Mouse (Mus musculus): Measurements from ENCODE around the gene Cdk5rap1. TPM values are rescaled to one million over a fixed set of nuclear protein-coding genes. Genes with fewer than 3 reads are reported as not detected.
"Not testable (repeated sequence)": the region's sequence is repeated elsewhere in the genome, so short reads cannot be mapped to it uniquely, and the experiment has no call there.

Cdk5rap1 gene
- polyA plus RNA-seq, 1 experiment from 2014 or later, result 17.4 TPM

DNA sequence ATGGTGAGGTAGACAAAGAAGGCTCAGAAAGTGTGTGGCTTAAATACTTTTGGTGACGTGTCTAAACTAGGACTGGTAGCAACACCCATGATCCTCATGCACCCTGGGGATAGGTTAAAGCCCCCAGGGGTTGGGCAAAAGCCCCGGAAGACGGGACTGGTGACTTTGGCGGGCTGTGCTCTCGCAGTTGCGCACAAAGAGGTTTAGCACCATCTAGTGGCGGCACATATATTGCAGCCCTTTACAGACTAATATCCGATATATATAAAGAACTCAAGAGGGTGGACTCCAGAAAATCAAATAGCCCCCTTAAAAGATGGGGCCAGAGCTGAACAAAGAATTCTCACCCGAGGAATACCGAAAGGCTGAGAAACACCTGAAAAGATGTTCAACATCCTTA, 78.1 kb downstream of the Cdk5rap1 start:
- H3K27ac ChIP-seq; H3K36me3 ChIP-seq (ENCODE audit: poor library complexity, severe bottlenecking); H3K4me1 ChIP-seq; ATAC-seq; H3K9ac ChIP-seq; H3K4me3 ChIP-seq; H3K27me3 ChIP-seq; H3K9me3 ChIP-seq (replicated peaks): not testable (repeated sequence)
- H3K4me2 ChIP-seq, result peak overlapping the region; percentile 22; the same call in 1 of the 2 replicates
- WGBS, result 3% methylated on average over 10 of the region's 10 CpGs

DNA sequence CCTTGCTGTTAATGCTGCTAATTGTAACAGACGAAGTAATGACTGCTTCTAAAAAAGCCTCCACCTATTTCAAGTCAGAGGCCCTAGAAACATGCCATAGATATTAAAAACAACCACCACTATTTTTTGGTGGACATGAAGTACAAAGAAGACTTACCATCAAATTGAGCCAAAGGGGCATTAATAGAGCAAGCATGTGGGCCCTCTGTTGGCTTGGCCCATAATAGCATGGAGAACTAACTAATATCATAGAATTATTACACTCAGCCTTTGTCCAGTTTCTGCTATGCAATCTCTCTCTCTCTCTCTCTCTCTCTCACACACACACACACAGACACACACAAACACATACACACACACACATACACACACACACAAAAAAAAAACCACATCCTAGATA, 80.0 kb downstream of the Cdk5rap1 start:
- H3K9ac ChIP-seq, result no peak overlapping the region
- 93% methylated on average over 1 of the region's 1 CpGs for WGBS
- no peak overlapping the region for H3K27ac ChIP-seq
- H3K4me3 ChIP-seq, result no peak overlapping the region
- H3K36me3 ChIP-seq (ENCODE audit: poor library complexity, severe bottlenecking), result no peaks in the 10 kb centered on the region
- no peaks in the 10 kb centered on the region for H3K9me3 ChIP-seq (replicated peaks)
- H3K4me1 ChIP-seq, result no peaks in the 10 kb centered on the region
- H3K27me3 ChIP-seq, result no peaks in the 10 kb centered on the region
- ATAC-seq, result no peak
- H3K4me2 ChIP-seq, result no peak overlapping the region

DNA sequence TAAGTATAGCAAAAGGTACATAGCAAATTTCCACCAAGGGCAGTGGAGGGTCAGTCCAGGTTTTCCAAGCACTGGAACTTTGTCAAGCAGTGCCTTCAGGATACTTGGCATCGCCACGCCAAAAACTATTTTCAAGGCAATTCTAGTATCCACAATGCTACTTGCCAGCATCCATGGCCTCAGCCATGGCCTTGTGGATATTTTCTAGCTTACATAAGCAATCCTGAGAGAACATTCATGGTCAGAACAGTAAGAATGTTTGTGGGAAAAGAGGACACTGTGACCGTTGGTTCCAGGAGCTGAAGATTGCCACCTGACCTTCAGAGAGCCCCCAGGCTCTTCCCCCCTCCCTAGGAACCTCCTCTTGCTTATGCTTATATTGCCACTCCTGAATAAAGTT, 80.9 kb downstream of the Cdk5rap1 start:
- H3K4me2 ChIP-seq; H3K9ac ChIP-seq; H3K27me3 ChIP-seq; H3K4me3 ChIP-seq; H3K4me1 ChIP-seq; ATAC-seq; H3K9me3 ChIP-seq (replicated peaks); H3K27ac ChIP-seq; H3K36me3 ChIP-seq (ENCODE audit: poor library complexity, severe bottlenecking): not testable (repeated sequence)
- WGBS, result 86% methylated on average over 3 of the region's 3 CpGs

Other genes starting within 250 kb of the Cdk5rap1 start
- gene Bpifa3, start 242.7 kb downstream of the Cdk5rap1 start, polyA plus RNA-seq (2015; fragmentation: Nextera tagmentation; extraction: Ambion mirVana), result not detected in 2 replicates
- gene Bpifa1, start 230.1 kb downstream of the Cdk5rap1 start, polyA plus RNA-seq (2015; fragmentation: Nextera tagmentation; extraction: Ambion mirVana), result not detected in 2 replicates
- gene Bpifa5, start 210.4 kb downstream of the Cdk5rap1 start, polyA plus RNA-seq (2015; fragmentation: Nextera tagmentation; extraction: Ambion mirVana), result not detected in 2 replicates
- 0.18 TPM in 1 of 2 replicates, not detected in the other for gene Bpifb1, start 182.2 kb downstream of the Cdk5rap1 start, polyA plus RNA-seq (2015; fragmentation: Nextera tagmentation; extraction: Ambion mirVana)
- not detected in 2 replicates for gene Bpifb5, start 149.3 kb downstream of the Cdk5rap1 start, polyA plus RNA-seq (2015; fragmentation: Nextera tagmentation; extraction: Ambion mirVana)
- gene Bpifb9a, start 115.2 kb downstream of the Cdk5rap1 start, polyA plus RNA-seq (2015; fragmentation: Nextera tagmentation; extraction: Ambion mirVana), result not detected in 2 replicates
- not detected in 2 replicates for gene Bpifb9b, start 65.8 kb downstream of the Cdk5rap1 start, polyA plus RNA-seq (2015; fragmentation: Nextera tagmentation; extraction: Ambion mirVana)
- gene Snta1, start 35.1 kb upstream of the Cdk5rap1 start, polyA plus RNA-seq (2015; fragmentation: Nextera tagmentation; extraction: Ambion mirVana), result 3.8 and 4.1 TPM in 2 replicates
- gene Cbfa2t2, start 63.5 kb upstream of the Cdk5rap1 start, polyA plus RNA-seq (2015; fragmentation: Nextera tagmentation; extraction: Ambion mirVana), result 69.4 and 79.1 TPM in 2 replicates
- gene 1700003F12Rik, start 174.1 kb upstream of the Cdk5rap1 start, polyA plus RNA-seq (2015; fragmentation: Nextera tagmentation; extraction: Ambion mirVana), result 1.4 TPM in 2 replicates
- 0.49 and 0.68 TPM in 2 replicates for gene Actl10, start 178.8 kb upstream of the Cdk5rap1 start, polyA plus RNA-seq (2015; fragmentation: Nextera tagmentation; extraction: Ambion mirVana)
- 19.8 and 25.4 TPM in 2 replicates for gene Necab3, start 185.9 kb upstream of the Cdk5rap1 start, polyA plus RNA-seq (2015; fragmentation: Nextera tagmentation; extraction: Ambion mirVana)
- gene E2f1, start 196.9 kb upstream of the Cdk5rap1 start, polyA plus RNA-seq (2015; fragmentation: Nextera tagmentation; extraction: Ambion mirVana), result 20.8 and 22.8 TPM in 2 replicates
- 10.7 and 13.0 TPM in 2 replicates for gene Pxmp4, start 230.7 kb upstream of the Cdk5rap1 start, polyA plus RNA-seq (2015; fragmentation: Nextera tagmentation; extraction: Ambion mirVana)
- gene Zfp341, start 240.3 kb upstream of the Cdk5rap1 start, polyA plus RNA-seq (2015; fragmentation: Nextera tagmentation; extraction: Ambion mirVana), result 1.5 and 2.0 TPM in 2 replicates
- gene 4930519P11Rik, start 240.4 kb upstream of the Cdk5rap1 start, polyA plus RNA-seq (2015; fragmentation: Nextera tagmentation; extraction: Ambion mirVana), result 0.79 and 0.88 TPM in 2 replicates